Mouse (Mus musculus) liver, postnatal 0 days (tissue): Measurements from ENCODE around the gene Arl6. TPM values are rescaled to one million over a fixed set of nuclear protein-coding genes. Genes with fewer than 3 reads are reported as not detected.

Experiments used
- ATAC-seq: fragments of 200-750 bp; cut with Nextera tagmentation; 2 replicates; pipeline ENCODE4 v1.8.0; 2017; ENCODE audit warnings: mild to moderate bottlenecking, moderate library complexity
- DNase-seq: peaks from one replicate; pipeline ENCODE4 v3.0.0-alpha.2; 2016
- H3K27ac ChIP-seq: fragments of 300-500 bp; sonication (generic); 2 replicates; pipeline ENCODE4 v1.5.1; 2014; ENCODE audit warnings: antibody characterized with exemption, moderate library complexity, mild to moderate bottlenecking, low read depth
- H3K27me3 ChIP-seq: fragments of 300-500 bp; sonication (generic); 2 replicates; pipeline ENCODE4 v1.6.1; 2014; ENCODE audit warnings: low read length, control low read depth, mixed read lengths; ENCODE audit not compliant: insufficient read depth
- H3K36me3 ChIP-seq: fragments of 300-500 bp; sonication (generic); replicated peaks from 2 replicates; pipeline ENCODE4 v1.6.1; 2014; ENCODE audit warnings: mild to moderate bottlenecking, control low read depth, low read length, moderate library complexity, mixed read lengths; ENCODE audit not compliant: insufficient read depth
- H3K4me1 ChIP-seq: fragments of 300-500 bp; sonication (generic); 2 replicates; pipeline ENCODE4 v1.6.1; 2014; ENCODE audit warnings: antibody characterized with exemption, mild to moderate bottlenecking, control low read depth; ENCODE audit not compliant: insufficient read depth
- H3K4me2 ChIP-seq: fragments of 300-500 bp; sonication (generic); 2 replicates; pipeline ENCODE4 v1.6.1; 2014; ENCODE audit warnings: low read depth, mild to moderate bottlenecking, low read length, moderate library complexity, mixed read lengths
- H3K4me3 ChIP-seq: fragments of 300-500 bp; sonication (generic); 2 replicates; pipeline ENCODE4 v1.5.1; 2014; ENCODE audit warnings: low read depth, low read length
- H3K9ac ChIP-seq: fragments of 300-500 bp; sonication (generic); replicated peaks from 2 replicates; pipeline ENCODE4 v1.6.1; 2014; ENCODE audit warnings: mild to moderate bottlenecking, moderate library complexity
- H3K9me3 ChIP-seq: fragments of 300-500 bp; sonication (generic); 2 replicates; pipeline ENCODE4 v1.6.1; 2016; ENCODE audit warnings: mild to moderate bottlenecking, control low read depth, low read length, mixed read lengths
- CTCF ChIP-seq: sonication (generic); IDR thresholded peaks from 2 replicates; pipeline ENCODE4 v1.5.1; 2016; ENCODE audit warnings: antibody characterized with exemption, low read depth
- EP300 ChIP-seq: IDR thresholded peaks from 2 replicates; pipeline ENCODE4 v1.6.1; 2016; ENCODE audit warnings: antibody characterized with exemption, low read depth, mild to moderate bottlenecking
- WGBS: fragments of 180-500 bp; shearing (Covaris S2); extraction: QIAGEN DNeasy Blood & Tissue Kit; methylation state at CpG from one replicate; pipeline ENCODE4 v1.1.7; 2014; ENCODE audit not compliant: insufficient replicate concordance; 5-methylcytosine and 5-hydroxymethylcytosine counted together
- polyA plus RNA-seq: library from polyadenylated mRNA; unstranded; fragments of >200 nt; fragmentation: Nextera tagmentation; extraction: Ambion mirVana; gene quantifications from 2 replicates; pipeline ENCODE4 v1.2.1, GENCODE M21; 2015

Gene Arl6
- polyA plus RNA-seq, 1 experiment from 2014 or later, result 3.3 TPM

DNA sequence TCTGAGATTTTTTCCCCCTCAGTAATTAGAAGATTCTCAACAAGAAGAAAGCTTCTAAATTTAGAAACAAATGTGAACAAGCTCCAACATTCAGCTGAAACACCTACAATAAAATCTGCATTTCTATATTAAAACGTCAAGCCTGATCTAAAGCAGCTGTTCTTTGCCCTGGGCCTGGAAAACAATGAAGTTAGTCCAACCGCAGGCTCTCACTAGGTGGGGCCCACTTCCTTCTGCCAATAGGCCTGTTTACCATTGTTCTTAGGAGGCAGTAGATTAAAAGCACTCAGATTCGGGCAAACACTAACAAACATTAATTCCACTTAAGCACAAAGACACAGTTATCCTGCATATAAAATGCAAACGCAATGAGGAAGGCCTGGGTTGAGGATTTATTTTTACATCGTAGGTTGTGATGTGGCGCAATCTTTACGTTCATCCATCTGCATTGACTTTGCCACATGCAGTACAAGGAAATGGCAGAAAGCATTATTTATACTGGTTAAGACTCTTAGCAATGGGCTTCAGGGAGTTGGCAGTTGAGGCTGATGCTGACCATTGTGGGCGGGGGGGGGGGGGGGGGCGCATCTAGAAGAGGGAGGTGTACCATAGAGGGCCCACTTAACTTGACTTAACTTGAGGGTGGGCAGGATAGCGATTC is 71.3 kb downstream of the Arl6 start:
- DNase-seq (no peak), ATAC-seq (no peak)
- Histone ChIP-seq H3K4me2 (no peak overlapping the region), H3K4me3 (no peak overlapping the region), H3K9ac (no peak overlapping the region), H3K27me3 (no peaks in the 10 kb centered on the region), H3K4me1 (no peaks in the 10 kb centered on the region), H3K9me3 (no peaks in the 10 kb centered on the region), H3K36me3 (no peaks in the 10 kb centered on the region), H3K27ac (no peak overlapping the region)
- 51% methylated on average over 9 of the region's 10 CpGs for WGBS
- TF ChIP-seq EP300 (no peak), CTCF (0 out of 2 replicates have a peak, but pooled peaks have one; percentile 5)

DNA sequence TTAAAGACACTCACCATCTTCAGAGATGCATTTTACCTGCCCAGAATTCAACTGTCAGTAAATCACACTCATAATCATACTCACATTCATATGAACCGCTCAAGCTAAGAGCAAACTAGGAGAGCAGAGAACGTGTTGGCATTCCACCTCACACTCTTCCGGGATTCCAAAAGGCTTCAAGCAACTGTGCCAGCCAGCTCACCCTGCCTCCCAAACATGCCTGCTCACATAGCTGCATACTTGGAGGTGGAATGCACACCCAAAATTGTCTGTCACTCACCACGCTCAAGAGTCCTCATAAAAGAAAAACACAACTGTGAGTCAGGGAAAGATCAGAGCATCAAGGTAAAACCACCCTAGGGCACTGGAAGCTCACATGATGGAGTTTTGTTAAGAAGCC is 72.8 kb downstream of the Arl6 start:
- no peak for DNase-seq
- Histone ChIP-seq H3K36me3 (no peaks in the 10 kb centered on the region), H3K27me3 (no peaks in the 10 kb centered on the region), H3K4me3 (no peak overlapping the region), H3K9me3 (no peaks in the 10 kb centered on the region), H3K27ac (no peak overlapping the region), H3K4me2 (no peak overlapping the region), H3K9ac (no peak overlapping the region), H3K4me1 (no peaks in the 10 kb centered on the region)
- ATAC-seq, result no peak
- 86% methylated on average over 4 of the region's 4 CpGs for WGBS
- TF ChIP-seq EP300 (no peak), CTCF (no peak)

GRCm38 (mm10) chr16:59565631-59566030 is 73.6 kb downstream of the Arl6 start:
- Histone ChIP-seq H3K4me2 (no peak overlapping the region), H3K9ac (no peak overlapping the region), H3K36me3 (no peaks in the 10 kb centered on the region), H3K9me3 (no peaks in the 10 kb centered on the region), H3K27ac (no peak overlapping the region), H3K27me3 (no peaks in the 10 kb centered on the region), H3K4me3 (no peak overlapping the region), H3K4me1 (no peaks in the 10 kb centered on the region)
- WGBS, result 81% methylated on average over 2 of the region's 2 CpGs
- no peak for TF ChIP-seq EP300
- TF ChIP-seq CTCF, result no peak
- DNase-seq (no peak), ATAC-seq (no peak)

DNA sequence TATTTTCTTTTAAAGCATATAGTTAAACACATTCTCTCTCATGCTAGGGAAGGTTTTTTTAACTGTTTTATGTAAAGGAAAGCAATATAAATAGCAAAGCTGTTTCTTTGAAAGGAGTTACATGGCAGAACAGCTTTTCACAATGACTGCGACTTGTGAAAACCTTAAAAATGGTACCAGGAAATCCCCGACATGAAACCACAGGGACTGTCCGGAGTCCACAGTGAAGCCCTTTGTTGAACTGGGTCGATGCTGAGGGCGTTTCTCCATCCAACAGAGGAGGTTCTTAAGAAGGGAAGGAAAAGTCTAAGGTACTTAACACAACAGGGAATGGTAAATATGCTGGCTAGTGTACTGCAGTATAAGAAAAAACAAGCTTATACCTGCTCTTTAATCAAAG is 75.2 kb downstream of the Arl6 start:
- Histone ChIP-seq H3K27me3 (no peaks in the 10 kb centered on the region), H3K27ac (no peak overlapping the region), H3K4me3 (no peak overlapping the region), H3K4me2 (no peak overlapping the region), H3K9me3 (no peaks in the 10 kb centered on the region), H3K9ac (no peak overlapping the region), H3K36me3 (no peaks in the 10 kb centered on the region), H3K4me1 (no peaks in the 10 kb centered on the region)
- DNase-seq, result no peak
- TF ChIP-seq CTCF (no peak), EP300 (no peak)
- WGBS, result 72% methylated on average over 5 of the region's 5 CpGs
- no peak for ATAC-seq

Other genes starting within 250 kb of the Arl6 start
- not detected in 2 replicates for gene Gabrr3, start 232.1 kb downstream of the Arl6 start, polyA plus RNA-seq
- 9.5 and 10.4 TPM in 2 replicates for gene Riox2, start 167.6 kb downstream of the Arl6 start, polyA plus RNA-seq
- gene Crybg3, start 38.4 kb downstream of the Arl6 start, polyA plus RNA-seq, result 0.77 and 1.0 TPM in 2 replicates